Mouse (Mus musculus): ENCODE data around the gene Ift140. TPM values are rescaled to one million over a fixed set of nuclear protein-coding genes. Genes with fewer than 3 reads are reported as not detected.

Ift140 gene
- total and polyA plus RNA-seq, 3 experiments: 3.4 to 9.0 TPM; not detected in 1

GRCm38 (mm10) chr17:25096221-25096620 is 80.3 kb downstream of the Ift140 start:
- DNase-seq (ENCODE audit: low read depth, low spot score): no peak
- TF ChIP-seq USF2 (IDR thresholded peaks at IDR 0.05; ENCODE audit: borderline replicate concordance in 1 of 2, insufficient read depth in 1 of 2, low read depth in 1 of 2, low read length in 2 of 2) (no peak), POLR2A (IDR thresholded peaks at IDR 0.05; ENCODE audit: control insufficient read depth in 1 of 2, insufficient read depth in 1 of 2, low read depth in 1 of 2, low read length in 2 of 2, poor library complexity in 1 of 2) (no peak), NELFE (IDR thresholded peaks at IDR 0.05; ENCODE audit: low read depth, low read length) (no peak), BHLHE40 (IDR thresholded peaks at IDR 0.05; ENCODE audit: borderline replicate concordance, low read depth, low read length) (no peak), RAD21 (IDR thresholded peaks at IDR 0.05; ENCODE audit: low read depth, low read length) (no peak), CTCF (IDR thresholded peaks at IDR 0.05 in 2 of 3, conservative IDR thresholded peaks at IDR 0.05 in 1 of 3; ENCODE audit: control insufficient read depth in 1 of 3, insufficient read depth in 1 of 3, low read depth in 2 of 3, low read length in 3 of 3, poor library complexity in 1 of 3, severe bottlenecking in 1 of 3) (no peak), CHD2 (IDR thresholded peaks at IDR 0.05; ENCODE audit: low read length) (no peak), MYC (IDR thresholded peaks at IDR 0.05; ENCODE audit: low read depth, low read length) (no peak), USF1 (IDR thresholded peaks at IDR 0.05; ENCODE audit: low read depth, low read length) (no peak)
- Histone ChIP-seq H3K9me3 (replicated peaks; ENCODE audit: insufficient read depth, low read length) (no peaks in the 10 kb centered on the region), H3K27me3 (ENCODE audit: control insufficient read depth in 1 of 2, insufficient read depth in 2 of 2, low read length in 2 of 2) (no peaks in the 10 kb centered on the region), H3K9ac (ENCODE audit: control insufficient read depth, low read depth, low read length, poor library complexity, severe bottlenecking) (no peak overlapping the region), H3K27ac (ENCODE audit: control insufficient read depth, low read depth, low read length) (no peak overlapping the region), H3K36me3 (ENCODE audit: control insufficient read depth in 1 of 2, insufficient read depth in 2 of 2, low read length in 2 of 2) (no peaks in the 10 kb centered on the region), H3K4me3 (ENCODE audit: control insufficient read depth in 1 of 2, insufficient read depth in 1 of 2, low read depth in 2 of 2, low read length in 2 of 2) (no peak overlapping the region), H3K79me2 (ENCODE audit: control insufficient read depth, insufficient read depth, low read length, poor library complexity) (no peaks in the 10 kb centered on the region), H3K4me1 (ENCODE audit: control insufficient read depth in 1 of 2, insufficient read depth in 2 of 2, low read length in 2 of 2) (no peaks in the 10 kb centered on the region)

DNA sequence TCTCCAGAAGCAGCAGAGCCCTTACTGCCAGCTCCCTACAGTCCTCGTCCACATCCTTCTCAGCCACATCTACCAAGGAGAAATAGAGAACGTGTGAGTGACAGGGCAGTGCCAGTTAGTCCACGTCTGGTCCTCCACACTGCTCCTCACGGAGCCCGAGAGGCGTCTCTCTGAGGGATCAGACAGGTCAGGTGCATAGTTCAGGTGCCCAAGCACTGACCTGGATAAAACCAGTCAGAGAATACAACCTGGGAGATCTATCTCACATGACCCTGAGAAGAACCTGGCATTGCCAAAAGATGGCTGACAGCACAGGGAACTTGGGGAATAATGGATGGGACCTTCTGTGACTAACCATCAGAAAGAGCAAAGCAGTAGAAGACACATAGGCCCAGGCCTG is 84.2 kb downstream of the Ift140 start:
- no peak overlapping the region for H3K27ac ChIP-seq (ENCODE audit: control insufficient read depth, low read depth, low read length)
- DNase-seq (ENCODE audit: low read depth, low spot score): no peak
- TF ChIP-seq MYB (IDR thresholded peaks at IDR 0.05; ENCODE audit: low read depth, low read length) (no peak), CHD2 (IDR thresholded peaks at IDR 0.05; ENCODE audit: low read length) (no peak), MXI1 (IDR thresholded peaks at IDR 0.05; ENCODE audit: low read depth, low read length) (no peak), JUND (IDR thresholded peaks at IDR 0.05; ENCODE audit: low read depth, low read length) (no peak), TCF12 (IDR thresholded peaks at IDR 0.05; ENCODE audit: low read depth, low read length) (no peak), HCFC1 (IDR thresholded peaks at IDR 0.05; ENCODE audit: low read depth, low read length) (no peak), ELF1 (IDR thresholded peaks at IDR 0.05; ENCODE audit: low read depth, low read length) (no peak), ZMIZ1 (IDR thresholded peaks at IDR 0.05; ENCODE audit: low read depth, low read length) (no peak), MAFK (IDR thresholded peaks at IDR 0.05; ENCODE audit: borderline replicate concordance, low read depth, low read length) (no peak)

More for the DNA sequence above, 84.2 kb downstream of the Ift140 start:
- H3K4me1 ChIP-seq (ENCODE audit: control insufficient read depth in 1 of 2, insufficient read depth in 2 of 2, low read length in 2 of 2): no peaks in the 10 kb centered on the region
- no peaks in the 10 kb centered on the region; a peak in 1 of 4 replicates for H3K36me3 ChIP-seq (ENCODE audit: control insufficient read depth in 1 of 2, insufficient read depth in 2 of 2, low read length in 2 of 2)
- H3K27me3 ChIP-seq (ENCODE audit: control insufficient read depth in 1 of 2, insufficient read depth in 2 of 2, low read length in 2 of 2): no peaks in the 10 kb centered on the region
- no peak overlapping the region for H3K4me3 ChIP-seq (ENCODE audit: control insufficient read depth in 1 of 2, insufficient read depth in 1 of 2, low read depth in 2 of 2, low read length in 2 of 2)
- no peaks in the 10 kb centered on the region for H3K79me2 ChIP-seq (ENCODE audit: control insufficient read depth, insufficient read depth, low read length, poor library complexity)
- H3K9me3 ChIP-seq (replicated peaks; ENCODE audit: insufficient read depth, low read length): no peaks in the 10 kb centered on the region
- no peak overlapping the region for H3K9ac ChIP-seq (ENCODE audit: control insufficient read depth, low read depth, low read length, poor library complexity, severe bottlenecking)

Data from MEL (cell line).